Mouse (Mus musculus): Measurements from ENCODE around the gene Slc12a6. TPM values are rescaled to one million over a fixed set of nuclear protein-coding genes. Genes with fewer than 3 reads are reported as not detected.
A peak's percentile ranks its signal among the peaks of the same experiment; 100 is the strongest.
"Not testable (repeated sequence)": the region's sequence is repeated elsewhere in the genome, so short reads cannot be mapped to it uniquely, and the experiment has no call there.

The Slc12a6 gene
- polyA plus RNA-seq, 1 experiment from 2014 or later, result 11.8 TPM

- Histone ChIP-seq H3K27me3 (no peaks in the 10 kb centered on the region), H3K36me3 (ENCODE audit: poor library complexity, severe bottlenecking) (no peaks in the 10 kb centered on the region), H3K4me3 (peak overlapping the region; percentile 68), H3K4me1 (peaks cover 53% of the 10 kb centered on the region), H3K9ac (peak overlapping the region; percentile 83), H3K4me2 (peak overlapping the region; percentile 89), H3K9me3 (replicated peaks) (no peaks in the 10 kb centered on the region), H3K27ac (no peak overlapping the region)
- ATAC-seq, result no peak
- WGBS, result 58% methylated on average over 10 of the region's 10 CpGs
These were observed 1.2 kb downstream of the Slc12a6 start for GRCm38 (mm10) chr2:112266780-112267179.

- H3K4me2 ChIP-seq, result peak overlapping the region; percentile 89
- WGBS, result 76% methylated on average over 8 of the region's 8 CpGs
- H3K4me3 ChIP-seq, result peak overlapping the region; percentile 68
These were observed 2.1 kb downstream of the Slc12a6 start for GRCm38 (mm10) chr2:112267547-112268269.

GRCm38 (mm10) chr2:112270011-112270410, 4.4 kb downstream of the Slc12a6 start:
- no peak for ATAC-seq

More at GRCm38 (mm10) chr2:112267547-112268269, 2.1 kb downstream of the Slc12a6 start:
- Histone ChIP-seq H3K4me1 (peaks cover 49% of the 10 kb centered on the region), H3K9ac (no peak overlapping the region), H3K27me3 (no peaks in the 10 kb centered on the region), H3K36me3 (ENCODE audit: poor library complexity, severe bottlenecking) (no peaks in the 10 kb centered on the region), H3K27ac (no peak overlapping the region), H3K9me3 (replicated peaks) (no peaks in the 10 kb centered on the region)
- no peak for ATAC-seq

GRCm38 (mm10) chr2:112272909-112273308, 7.3 kb downstream of the Slc12a6 start:
- Histone ChIP-seq H3K4me2 (no peak overlapping the region), H3K4me1 (peaks cover 18% of the 10 kb centered on the region), H3K36me3 (ENCODE audit: poor library complexity, severe bottlenecking) (no peaks in the 10 kb centered on the region), H3K4me3 (no peak overlapping the region), H3K27me3 (no peaks in the 10 kb centered on the region), H3K9me3 (replicated peaks) (no peaks in the 10 kb centered on the region), H3K9ac (no peak overlapping the region), H3K27ac (no peak overlapping the region)
- WGBS, result 98% methylated on average over 2 of the region's 2 CpGs
- no peak for ATAC-seq

More at GRCm38 (mm10) chr2:112270011-112270410, 4.4 kb downstream of the Slc12a6 start:
- Histone ChIP-seq H3K9ac (no peak overlapping the region), H3K27ac (no peak overlapping the region), H3K27me3 (no peaks in the 10 kb centered on the region), H3K4me1 (peaks cover 38% of the 10 kb centered on the region), H3K4me2 (peak overlapping the region; percentile 8; the same call in 1 of the 2 replicates), H3K36me3 (ENCODE audit: poor library complexity, severe bottlenecking) (no peaks in the 10 kb centered on the region), H3K9me3 (replicated peaks) (no peaks in the 10 kb centered on the region), H3K4me3 (no peak overlapping the region)
- WGBS, result 85% methylated on average over 2 of the region's 2 CpGs

- Histone ChIP-seq H3K4me3 (no peak overlapping the region), H3K9me3 (replicated peaks) (no peaks in the 10 kb centered on the region), H3K27ac (no peak overlapping the region), H3K4me1 (peaks cover 14% of the 10 kb centered on the region), H3K36me3 (ENCODE audit: poor library complexity, severe bottlenecking) (no peaks in the 10 kb centered on the region), H3K4me2 (no peak overlapping the region), H3K27me3 (no peaks in the 10 kb centered on the region), H3K9ac (no peak overlapping the region)
- WGBS, result 91% methylated on average over 6 of the region's 6 CpGs
- no peak for ATAC-seq
These were observed 7.8 kb downstream of the Slc12a6 start for GRCm38 (mm10) chr2:112273474-112273873.

GRCm38 (mm10) chr2:112276870-112277269, 11.2 kb downstream of the Slc12a6 start:
- H3K9ac ChIP-seq, result no peak overlapping the region
- no peaks in the 10 kb centered on the region for H3K27me3 ChIP-seq
- 93% methylated on average over 3 of the region's 3 CpGs for WGBS
- H3K27ac ChIP-seq, result no peak overlapping the region
- no peaks in the 10 kb centered on the region for H3K36me3 ChIP-seq (ENCODE audit: poor library complexity, severe bottlenecking)
- no peak overlapping the region for H3K4me2 ChIP-seq
- H3K4me1 ChIP-seq, result no peaks in the 10 kb centered on the region
- ATAC-seq, result no peak
- no peak overlapping the region for H3K4me3 ChIP-seq
- H3K9me3 ChIP-seq (replicated peaks), result no peaks in the 10 kb centered on the region

- H3K4me3 ChIP-seq, result no peak overlapping the region
- H3K27ac ChIP-seq, result no peak overlapping the region
- H3K9me3 ChIP-seq (replicated peaks), result no peaks in the 10 kb centered on the region
- ATAC-seq, result no peak
- H3K4me1 ChIP-seq, result peaks cover 13% of the 10 kb centered on the region
- H3K9ac ChIP-seq, result no peak overlapping the region
- no peaks in the 10 kb centered on the region for H3K27me3 ChIP-seq
- H3K36me3 ChIP-seq (ENCODE audit: poor library complexity, severe bottlenecking), result no peaks in the 10 kb centered on the region
- H3K4me2 ChIP-seq, result no peak overlapping the region
- 93% methylated on average over 1 of the region's 1 CpGs for WGBS
These were observed 17.2 kb downstream of the Slc12a6 start for GRCm38 (mm10) chr2:112282846-112283245.

GRCm38 (mm10) chr2:112284363-112285030, 18.9 kb downstream of the Slc12a6 start:
- peak overlapping the region; percentile 71 for H3K9ac ChIP-seq
- WGBS, result under 1% methylated on average over 21 of the region's 21 CpGs
- H3K27ac ChIP-seq, result no peak overlapping the region
- H3K4me3 ChIP-seq, result peak overlapping the region; percentile 49
- H3K27me3 ChIP-seq, result no peaks in the 10 kb centered on the region
- no peaks in the 10 kb centered on the region for H3K9me3 ChIP-seq (replicated peaks)
- peaks cover 13% of the 10 kb centered on the region for H3K4me1 ChIP-seq
- peak overlapping the region; percentile 86 for H3K4me2 ChIP-seq
- no peaks in the 10 kb centered on the region for H3K36me3 ChIP-seq (ENCODE audit: poor library complexity, severe bottlenecking)
- peak; percentile 92 for ATAC-seq

GRCm38 (mm10) chr2:112285031-112285390, 19.4 kb downstream of the Slc12a6 start:
- Histone ChIP-seq H3K9ac (peak overlapping the region; percentile 71; the same call in 1 of the 2 replicates), H3K4me3 (peak overlapping the region; percentile 49), H3K36me3 (ENCODE audit: poor library complexity, severe bottlenecking) (no peaks in the 10 kb centered on the region), H3K27ac (no peak overlapping the region), H3K27me3 (no peaks in the 10 kb centered on the region), H3K9me3 (replicated peaks) (no peaks in the 10 kb centered on the region), H3K4me1 (peaks cover 13% of the 10 kb centered on the region), H3K4me2 (peak overlapping the region; percentile 86)
- WGBS, result 56% methylated on average over 6 of the region's 6 CpGs
- ATAC-seq, result no peak

GRCm38 (mm10) chr2:112286062-112286461, 20.4 kb downstream of the Slc12a6 start:
- WGBS, result 97% methylated on average over 1 of the region's 1 CpGs
- H3K9me3 ChIP-seq (replicated peaks); H3K27ac ChIP-seq; H3K36me3 ChIP-seq (ENCODE audit: poor library complexity, severe bottlenecking); H3K4me2 ChIP-seq; H3K4me3 ChIP-seq; ATAC-seq; H3K9ac ChIP-seq; H3K27me3 ChIP-seq: not testable (repeated sequence)
- H3K4me1 ChIP-seq, result peaks cover 13% of the 10 kb centered on the region

- no peak overlapping the region for H3K9ac ChIP-seq
- no peak overlapping the region for H3K4me2 ChIP-seq
- 60% methylated on average over 4 of the region's 4 CpGs for WGBS
- no peak for ATAC-seq
- H3K27ac ChIP-seq, result no peak overlapping the region
- H3K27me3 ChIP-seq, result no peaks in the 10 kb centered on the region
- peaks cover 13% of the 10 kb centered on the region for H3K4me1 ChIP-seq
- H3K4me3 ChIP-seq, result no peak overlapping the region
- no peaks in the 10 kb centered on the region for H3K9me3 ChIP-seq (replicated peaks)
- H3K36me3 ChIP-seq (ENCODE audit: poor library complexity, severe bottlenecking), result no peaks in the 10 kb centered on the region
These were observed 21.4 kb downstream of the Slc12a6 start for GRCm38 (mm10) chr2:112287059-112287458.

GRCm38 (mm10) chr2:112289507-112289906, 23.9 kb downstream of the Slc12a6 start:
- WGBS, result 93% methylated on average over 3 of the region's 3 CpGs
- Histone ChIP-seq H3K4me3 (no peak overlapping the region), H3K27ac (no peak overlapping the region)

More at GRCm38 (mm10) chr2:112289507-112289906, 23.9 kb downstream of the Slc12a6 start:
- ATAC-seq, result no peak
- no peaks in the 10 kb centered on the region for H3K36me3 ChIP-seq (ENCODE audit: poor library complexity, severe bottlenecking)
- no peaks in the 10 kb centered on the region for H3K9me3 ChIP-seq (replicated peaks)
- no peaks in the 10 kb centered on the region for H3K27me3 ChIP-seq
- peaks cover 8% of the 10 kb centered on the region for H3K4me1 ChIP-seq
- H3K4me2 ChIP-seq, result no peak overlapping the region
- no peak overlapping the region for H3K9ac ChIP-seq

Data from forebrain, embryonic 13.5 days (tissue).